16 mouse cellular contexts compared by ENCODE assay signal in the genomic region with DNA sequence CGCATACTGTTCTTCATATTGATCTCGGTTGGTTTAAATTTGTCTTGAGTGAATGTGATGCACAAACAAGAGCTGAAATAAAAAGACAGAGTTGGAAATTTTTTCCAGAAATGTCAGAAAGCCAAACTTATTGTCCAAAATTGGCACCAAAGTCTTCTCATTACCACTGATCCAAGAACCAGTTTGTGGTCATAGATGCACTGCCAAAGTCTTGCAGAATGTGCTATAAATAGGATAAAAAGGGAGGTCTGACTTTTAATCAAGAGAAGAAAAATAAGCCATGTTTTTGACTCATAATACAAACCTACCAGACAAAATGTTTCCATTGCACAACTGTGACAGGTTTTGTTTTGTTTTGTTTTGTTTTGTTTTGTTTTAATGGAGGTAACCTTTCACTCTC.
"Had no signal": no experiment of that assay in that cellular context is flagged by ENCODE, and none has a peak within 500 bp of the region (broad histone marks: within the 10 kb centered on the region; RNA-seq: fewer than 3 reads in every experiment).

No protein-coding gene starts in this region.

- ATAC-seq: midbrain, embryonic 16.5 days had no signal

- H3K9me3 ChIP-seq: midbrain, embryonic 10.5 days; midbrain, embryonic 12.5 days; neural tube, embryonic 13.5 days; neural tube, embryonic 15.5 days; stomach, embryonic 15.5 days had no signal

- H3K4me1 ChIP-seq: midbrain, embryonic 10.5 days; midbrain, embryonic 12.5 days; neural tube, embryonic 13.5 days; neural tube, embryonic 15.5 days; stomach, embryonic 15.5 days had no signal

- H3K27ac ChIP-seq: midbrain, embryonic 10.5 days; midbrain, embryonic 12.5 days; neural tube, embryonic 13.5 days; neural tube, embryonic 15.5 days; stomach, embryonic 15.5 days; stomach, postnatal 0 days had no signal

- H3K36me3 ChIP-seq: midbrain, embryonic 10.5 days; midbrain, embryonic 12.5 days; neural tube, embryonic 13.5 days; neural tube, embryonic 15.5 days; stomach, embryonic 15.5 days had no signal

- DNase-seq: lung, adult 18-20 months; lung, embryonic 14.5 days; lung, postnatal 4 days; midbrain, embryonic 14.5 days; right cerebral cortex, postnatal 14 days; thymus, adult 2 months; thymus, postnatal 25 days; thymus, postnatal 4 days had no signal

- H3K9ac ChIP-seq: lung, embryonic 14.5 days; midbrain, embryonic 12.5 days; neural tube, embryonic 13.5 days; neural tube, embryonic 15.5 days; stomach, embryonic 15.5 days had no signal

- H3K4me2 ChIP-seq: lung, embryonic 14.5 days; midbrain, embryonic 12.5 days; neural tube, embryonic 13.5 days; neural tube, embryonic 15.5 days; stomach, embryonic 15.5 days had no signal

- H3K4me3 ChIP-seq: midbrain, embryonic 10.5 days; midbrain, embryonic 12.5 days; myocyte; neural tube, embryonic 13.5 days; neural tube, embryonic 15.5 days; stomach, embryonic 15.5 days had no signal

- H3K27me3 ChIP-seq: midbrain, embryonic 12.5 days; neural tube, embryonic 13.5 days; neural tube, embryonic 15.5 days; stomach, embryonic 15.5 days had no signal
